Mouse (Mus musculus): ENCODE results near the gene H2-K1. TPM values are rescaled to one million over a fixed set of nuclear protein-coding genes. Genes with fewer than 3 reads are reported as not detected.

Gene H2-K1
- polyA plus RNA-seq, 1 experiment, result 5,138 TPM

- H3K4me1 ChIP-seq (replicated peaks; ENCODE audit: control insufficient read depth, insufficient read depth, low read length), result peaks cover 35% of the 10 kb centered on the region
- H3K27ac ChIP-seq (ENCODE audit: control insufficient read depth, insufficient read depth, low read length), result no peak overlapping the region
- H3K27me3 ChIP-seq (ENCODE audit: control insufficient read depth, insufficient read depth, low read length), result no peaks in the 10 kb centered on the region
- no peak overlapping the region; the same call in 1 of the 2 replicates for H3K4me3 ChIP-seq (ENCODE audit: control insufficient read depth, insufficient read depth, low read length)
- WGBS, result 80% methylated on average over 9 of the region's 9 CpGs
- TF ChIP-seq POLR2A (IDR thresholded peaks at IDR 0.05; ENCODE audit: control insufficient read depth, extremely low read depth, insufficient read depth, low read length, poor library complexity) (no peak), CTCF (IDR thresholded peaks at IDR 0.05; ENCODE audit: borderline replicate concordance, control insufficient read depth, extremely low read depth, insufficient read depth, low read length, poor library complexity) (no peak)
- H3K36me3 ChIP-seq (ENCODE audit: control insufficient read depth, insufficient read depth, low read length), result no peaks in the 10 kb centered on the region
- DNase-seq, result no peak
These were observed 23.5 kb upstream of the H2-K1 start for GRCm38 (mm10) chr17:34023678-34024077.

- no peak for DNase-seq
These were observed 22.8 kb upstream of the H2-K1 start for GRCm38 (mm10) chr17:34022987-34023386.

GRCm38 (mm10) chr17:34022414-34022783, 22.3 kb upstream of the H2-K1 start:
- no peak for TF ChIP-seq CTCF (IDR thresholded peaks at IDR 0.05; ENCODE audit: borderline replicate concordance, control insufficient read depth, extremely low read depth, insufficient read depth, low read length, poor library complexity)
- TF ChIP-seq POLR2A (IDR thresholded peaks at IDR 0.05; ENCODE audit: control insufficient read depth, extremely low read depth, insufficient read depth, low read length, poor library complexity), result no peak
- Histone ChIP-seq H3K36me3 (ENCODE audit: control insufficient read depth, insufficient read depth, low read length) (no peaks in the 10 kb centered on the region), H3K4me1 (replicated peaks; ENCODE audit: control insufficient read depth, insufficient read depth, low read length) (peaks cover 31% of the 10 kb centered on the region), H3K4me3 (ENCODE audit: control insufficient read depth, insufficient read depth, low read length) (no peak overlapping the region), H3K27ac (ENCODE audit: control insufficient read depth, insufficient read depth, low read length) (no peak overlapping the region), H3K27me3 (ENCODE audit: control insufficient read depth, insufficient read depth, low read length) (no peaks in the 10 kb centered on the region)
- 96% methylated on average over 14 of the region's 14 CpGs for WGBS
- no peak for DNase-seq

More at GRCm38 (mm10) chr17:34022987-34023386, 22.8 kb upstream of the H2-K1 start:
- 99% methylated on average over 20 of the region's 20 CpGs for WGBS
- TF ChIP-seq CTCF (IDR thresholded peaks at IDR 0.05; ENCODE audit: borderline replicate concordance, control insufficient read depth, extremely low read depth, insufficient read depth, low read length, poor library complexity) (no peak), POLR2A (IDR thresholded peaks at IDR 0.05; ENCODE audit: control insufficient read depth, extremely low read depth, insufficient read depth, low read length, poor library complexity) (no peak)
- H3K27ac ChIP-seq (ENCODE audit: control insufficient read depth, insufficient read depth, low read length), result no peak overlapping the region
- H3K27me3 ChIP-seq (ENCODE audit: control insufficient read depth, insufficient read depth, low read length), result no peaks in the 10 kb centered on the region
- H3K4me1 ChIP-seq (replicated peaks; ENCODE audit: control insufficient read depth, insufficient read depth, low read length), result peaks cover 31% of the 10 kb centered on the region
- no peaks in the 10 kb centered on the region for H3K36me3 ChIP-seq (ENCODE audit: control insufficient read depth, insufficient read depth, low read length)
- H3K4me3 ChIP-seq (ENCODE audit: control insufficient read depth, insufficient read depth, low read length), result no peak overlapping the region

GRCm38 (mm10) chr17:34021539-34022413, 21.6 kb upstream of the H2-K1 start:
- Histone ChIP-seq H3K4me1 (replicated peaks; ENCODE audit: control insufficient read depth, insufficient read depth, low read length) (peaks cover 24% of the 10 kb centered on the region), H3K27me3 (ENCODE audit: control insufficient read depth, insufficient read depth, low read length) (no peaks in the 10 kb centered on the region), H3K27ac (ENCODE audit: control insufficient read depth, insufficient read depth, low read length) (no peak overlapping the region), H3K4me3 (ENCODE audit: control insufficient read depth, insufficient read depth, low read length) (no peak overlapping the region), H3K36me3 (ENCODE audit: control insufficient read depth, insufficient read depth, low read length) (no peaks in the 10 kb centered on the region)
- DNase-seq, result no peak
- TF ChIP-seq CTCF (IDR thresholded peaks at IDR 0.05; ENCODE audit: borderline replicate concordance, control insufficient read depth, extremely low read depth, insufficient read depth, low read length, poor library complexity), result no peak
- TF ChIP-seq POLR2A (IDR thresholded peaks at IDR 0.05; ENCODE audit: control insufficient read depth, extremely low read depth, insufficient read depth, low read length, poor library complexity), result no peak
- WGBS, result 98% methylated on average over 23 of the region's 23 CpGs

- Histone ChIP-seq H3K36me3 (ENCODE audit: control insufficient read depth, insufficient read depth, low read length) (no peaks in the 10 kb centered on the region), H3K27ac (ENCODE audit: control insufficient read depth, insufficient read depth, low read length) (no peak overlapping the region), H3K4me1 (replicated peaks; ENCODE audit: control insufficient read depth, insufficient read depth, low read length) (no peaks in the 10 kb centered on the region), H3K4me3 (ENCODE audit: control insufficient read depth, insufficient read depth, low read length) (no peak overlapping the region), H3K27me3 (ENCODE audit: control insufficient read depth, insufficient read depth, low read length) (no peaks in the 10 kb centered on the region)
- 98% methylated on average over 8 of the region's 8 CpGs for WGBS
- DNase-seq, result no peak
- TF ChIP-seq CTCF (IDR thresholded peaks at IDR 0.05; ENCODE audit: borderline replicate concordance, control insufficient read depth, extremely low read depth, insufficient read depth, low read length, poor library complexity) (no peak), POLR2A (IDR thresholded peaks at IDR 0.05; ENCODE audit: control insufficient read depth, extremely low read depth, insufficient read depth, low read length, poor library complexity) (no peak)
These were observed 13.3 kb upstream of the H2-K1 start for GRCm38 (mm10) chr17:34013436-34013835.

GRCm38 (mm10) chr17:34010156-34010555, 10.0 kb upstream of the H2-K1 start:
- H3K4me3 ChIP-seq (ENCODE audit: control insufficient read depth, insufficient read depth, low read length), result no peak overlapping the region
- DNase-seq, result no peak
- no peak overlapping the region for H3K27ac ChIP-seq (ENCODE audit: control insufficient read depth, insufficient read depth, low read length)
- H3K4me1 ChIP-seq (replicated peaks; ENCODE audit: control insufficient read depth, insufficient read depth, low read length), result no peaks in the 10 kb centered on the region
- no peak for TF ChIP-seq CTCF (IDR thresholded peaks at IDR 0.05; ENCODE audit: borderline replicate concordance, control insufficient read depth, extremely low read depth, insufficient read depth, low read length, poor library complexity)
- TF ChIP-seq POLR2A (IDR thresholded peaks at IDR 0.05; ENCODE audit: control insufficient read depth, extremely low read depth, insufficient read depth, low read length, poor library complexity), result no peak
- no peaks in the 10 kb centered on the region for H3K36me3 ChIP-seq (ENCODE audit: control insufficient read depth, insufficient read depth, low read length)
- no peaks in the 10 kb centered on the region for H3K27me3 ChIP-seq (ENCODE audit: control insufficient read depth, insufficient read depth, low read length)
- 82% methylated on average over 5 of the region's 5 CpGs for WGBS
